Mouse (Mus musculus): ENCODE measurements around the gene 4921504E06Rik.

DNA sequence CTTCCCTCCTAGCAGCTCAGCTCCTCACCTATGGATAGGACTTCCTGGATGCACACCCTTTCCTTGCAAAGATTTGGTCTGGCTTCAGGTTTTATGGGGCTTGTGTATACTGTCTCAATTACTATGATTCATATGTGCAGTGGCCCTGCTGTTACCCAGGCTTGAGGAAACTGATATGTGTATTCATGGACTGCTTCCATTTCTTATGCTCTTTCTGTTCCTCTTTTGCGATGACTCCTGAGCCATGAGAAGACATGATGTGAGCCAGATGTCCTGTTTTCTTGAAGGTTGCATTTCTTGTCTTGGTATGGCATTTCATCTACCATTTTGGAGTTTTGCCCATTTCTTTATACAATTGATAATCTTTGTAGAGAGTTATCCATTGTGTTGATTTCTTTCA lies 48.0 kb downstream of the 4921504E06Rik start:
- no peak for TF ChIP-seq RCOR1 (IDR thresholded peaks at IDR 0.05; ENCODE audit: low read depth, low read length)
- TF ChIP-seq JUND (IDR thresholded peaks at IDR 0.05; ENCODE audit: low read depth, low read length), result no peak
- no peak for TF ChIP-seq CTCF (IDR thresholded peaks at IDR 0.05 in 2 of 3, conservative IDR thresholded peaks at IDR 0.05 in 1 of 3; ENCODE audit: control insufficient read depth in 1 of 3, insufficient read depth in 1 of 3, low read depth in 2 of 3, low read length in 3 of 3, poor library complexity in 1 of 3, severe bottlenecking in 1 of 3)
- no peak for TF ChIP-seq POLR2A (IDR thresholded peaks at IDR 0.05; ENCODE audit: control insufficient read depth in 1 of 2, insufficient read depth in 1 of 2, low read depth in 1 of 2, low read length in 2 of 2, poor library complexity in 1 of 2)
- TF ChIP-seq ZNF384 (IDR thresholded peaks at IDR 0.05; ENCODE audit: low read depth, low read length), result no peak
- no peak for TF ChIP-seq EP300 (IDR thresholded peaks at IDR 0.05; ENCODE audit: low read depth in 1 of 2, low read length in 2 of 2)
- no peak for TF ChIP-seq USF1 (IDR thresholded peaks at IDR 0.05; ENCODE audit: low read depth, low read length)
- TF ChIP-seq UBTF (IDR thresholded peaks at IDR 0.05; ENCODE audit: borderline replicate concordance, insufficient read depth, low read depth, low read length), result no peak
- TF ChIP-seq POLR2AphosphoS2 (IDR thresholded peaks at IDR 0.05; ENCODE audit: low read length), result no peak
- no peak for TF ChIP-seq NELFE (IDR thresholded peaks at IDR 0.05; ENCODE audit: low read depth, low read length)
- no peak for TF ChIP-seq MYC (IDR thresholded peaks at IDR 0.05; ENCODE audit: low read depth, low read length)
- no peak for TF ChIP-seq GABPA (IDR thresholded peaks at IDR 0.05; ENCODE audit: low read depth, low read length)
- TF ChIP-seq MAX (IDR thresholded peaks at IDR 0.05; ENCODE audit: low read length), result no peak
- TF ChIP-seq GATA1 (IDR thresholded peaks at IDR 0.05; ENCODE audit: low read depth, low read length), result no peak

All from MEL (cell line).